Mouse (Mus musculus) thymus, adult 2 months (tissue): ENCODE results near the gene 2210016F16Rik. TPM values are rescaled to one million over a fixed set of nuclear protein-coding genes. Genes with fewer than 3 reads are reported as not detected.
A peak's percentile ranks its signal among the peaks of the same experiment; 100 is the strongest.

Experiments used
- DNase-seq: peaks from one replicate; pipeline ENCODE4 v3.0.0; 2021
- H3K27ac ChIP-seq: fragments of 200-500 bp; 2 replicates; pipeline ENCODE4 v1.5.1; 2012; ENCODE audit warnings: low read length, control low read depth; ENCODE audit not compliant: control insufficient read depth, insufficient read depth
- H3K27me3 ChIP-seq: fragments of 200-500 bp; 2 replicates; pipeline ENCODE4 v1.6.1; 2012; ENCODE audit warnings: mild to moderate bottlenecking, low read length, moderate library complexity, mixed read lengths; ENCODE audit not compliant: control insufficient read depth, insufficient read depth
- H3K36me3 ChIP-seq: fragments of 200-500 bp; 2 replicates; pipeline ENCODE4 v1.6.1; 2012; ENCODE audit warnings: mild to moderate bottlenecking, low read length, moderate library complexity; ENCODE audit not compliant: control insufficient read depth, insufficient read depth
- H3K4me1 ChIP-seq: fragments of 200-500 bp; replicated peaks from 2 replicates; pipeline ENCODE4 v1.6.1; 2012; ENCODE audit warnings: low read length; ENCODE audit not compliant: control insufficient read depth, insufficient read depth
- H3K4me3 ChIP-seq: fragments of 200-500 bp; 2 replicates; pipeline ENCODE4 v1.5.1; 2012; ENCODE audit warnings: mild to moderate bottlenecking, low read length, control low read depth, moderate library complexity; ENCODE audit not compliant: control insufficient read depth, insufficient read depth
- CTCF ChIP-seq: fragments of 200-500 bp; IDR thresholded peaks from 2 replicates; pipeline ENCODE4 v1.5.1; 2012; ENCODE audit warnings: mild to moderate bottlenecking, control low read depth, low read length, moderate library complexity, borderline replicate concordance; ENCODE audit not compliant: control insufficient read depth, poor library complexity, insufficient read depth; ENCODE audit errors: extremely low read depth
- POLR2A ChIP-seq: fragments of 200-500 bp; IDR thresholded peaks from 2 replicates; pipeline ENCODE4 v1.6.1; 2012; ENCODE audit warnings: mild to moderate bottlenecking, low read length, control low read depth, moderate library complexity; ENCODE audit not compliant: control insufficient read depth, poor library complexity, insufficient read depth; ENCODE audit errors: extremely low read depth
- WGBS: fragments of 180-500 bp; shearing (Covaris S2); methylation state at CpG from one replicate; pipeline ENCODE4 v1.1.7; 2018; 5-methylcytosine and 5-hydroxymethylcytosine counted together
- polyA plus RNA-seq: library from polyadenylated mRNA; depleted of rRNA; stranded (reverse); fragments of >200 nt; gene quantifications from 2 replicates; pipeline ENCODE4 v1.2.3, GENCODE M21; 2012

The 2210016F16Rik gene
- polyA plus RNA-seq, 1 experiment = 27.9 TPM

- no peak for DNase-seq
- Histone ChIP-seq H3K27ac (no peak overlapping the region), H3K4me1 (no peaks in the 10 kb centered on the region), H3K4me3 (no peak overlapping the region), H3K27me3 (no peaks in the 10 kb centered on the region), H3K36me3 (no peaks in the 10 kb centered on the region)
- 84% methylated on average over 8 of the region's 8 CpGs for WGBS
- TF ChIP-seq POLR2A (no peak), CTCF (no peak)
Observed at GRCm38 (mm10) chr13:58364353-58365175, 20.5 kb downstream of the 2210016F16Rik start.

- 26% methylated on average over 7 of the region's 7 CpGs for WGBS
- Histone ChIP-seq H3K36me3 (no peaks in the 10 kb centered on the region), H3K27ac (no peak overlapping the region), H3K27me3 (no peaks in the 10 kb centered on the region), H3K4me3 (no peak overlapping the region), H3K4me1 (peaks cover 5% of the 10 kb centered on the region; the same call in 1 of the 2 replicates)
- TF ChIP-seq POLR2A = no peak
- no peak for TF ChIP-seq CTCF
- no peak for DNase-seq
Observed at GRCm38 (mm10) chr13:58359304-58359653, 25.7 kb downstream of the 2210016F16Rik start.

- 2% methylated on average over 84 of the region's 85 CpGs for WGBS
- DNase-seq = peak; percentile 89
- no peak within 1 kb of the TSS for H3K27ac ChIP-seq
- no peaks in the 10 kb centered on the region for H3K27me3 ChIP-seq
- TF ChIP-seq POLR2A (no peak), CTCF (no peak)
- no peaks in the 10 kb centered on the region for H3K36me3 ChIP-seq
- H3K4me1 ChIP-seq = peaks cover 5% of the 10 kb centered on the region; the same call in 1 of the 2 replicates
- H3K4me3 ChIP-seq = peak within 1 kb of the TSS; percentile 48
Observed at GRCm38 (mm10) chr13:58358629-58359303, 26.3 kb downstream of the 2210016F16Rik start, which contains the start of gene Kif27. Gene Kif27 (minus strand): TSS chr13:58359122.

GRCm38 (mm10) chr13:58352996-58353395 lies 32.0 kb downstream of the 2210016F16Rik start:
- no peak for DNase-seq
- Histone ChIP-seq H3K4me3 (no peak overlapping the region), H3K27me3 (no peaks in the 10 kb centered on the region), H3K4me1 (no peaks in the 10 kb centered on the region), H3K36me3 (no peaks in the 10 kb centered on the region), H3K27ac (no peak overlapping the region)
- TF ChIP-seq CTCF (no peak), POLR2A (no peak)

- no peak overlapping the region for H3K27ac ChIP-seq
- TF ChIP-seq CTCF = no peak
- TF ChIP-seq POLR2A = no peak
- H3K4me3 ChIP-seq = no peak overlapping the region
- no peaks in the 10 kb centered on the region for H3K4me1 ChIP-seq
- no peaks in the 10 kb centered on the region for H3K36me3 ChIP-seq
- no peaks in the 10 kb centered on the region for H3K27me3 ChIP-seq
- DNase-seq = no peak
- 84% methylated on average over 4 of the region's 4 CpGs for WGBS
Observed at GRCm38 (mm10) chr13:58350606-58351005, 34.4 kb downstream of the 2210016F16Rik start.

- H3K36me3 ChIP-seq = no peaks in the 10 kb centered on the region
- no peak overlapping the region for H3K4me3 ChIP-seq
- no peak for DNase-seq
- H3K4me1 ChIP-seq = no peaks in the 10 kb centered on the region
- 94% methylated on average over 9 of the region's 9 CpGs for WGBS
- H3K27me3 ChIP-seq = no peaks in the 10 kb centered on the region
- no peak overlapping the region for H3K27ac ChIP-seq
- TF ChIP-seq POLR2A = no peak
- no peak for TF ChIP-seq CTCF
Observed at GRCm38 (mm10) chr13:58344505-58344904, 40.5 kb downstream of the 2210016F16Rik start.
